Mouse (Mus musculus): ENCODE data around the gene Kif14.

GRCm38 (mm10) chr1:136430126-136430818 lies 35.9 kb upstream of the Kif14 start:
- no peak for TF ChIP-seq CTCF (IDR thresholded peaks at IDR 0.05; ENCODE audit: low read depth)
- TF ChIP-seq EP300 (IDR thresholded peaks at IDR 0.05; ENCODE audit: low read depth): no peak

Data from heart, postnatal 0 days (tissue).